Mouse (Mus musculus) small intestine, adult 2 months (tissue): ENCODE measurements around the gene Ints4.
A peak's percentile ranks its signal among the peaks of the same experiment; 100 is the strongest.

Source experiments
- CTCF ChIP-seq: fragments of 200-500 bp; IDR thresholded peaks from 2 replicates; pipeline ENCODE4 v1.5.1; 2012; ENCODE audit warnings: low read depth, mild to moderate bottlenecking, control low read depth, inconsistent platforms, low read length, moderate library complexity, mixed read lengths; ENCODE audit not compliant: insufficient replicate concordance, insufficient read length; ENCODE audit errors: extremely low read depth
- POLR2A ChIP-seq: fragments of 200-500 bp; IDR thresholded peaks from 2 replicates; pipeline ENCODE4 v1.6.1; 2012; ENCODE audit warnings: low read depth, mild to moderate bottlenecking, control low read depth, inconsistent platforms, low read length, moderate library complexity

DNA sequence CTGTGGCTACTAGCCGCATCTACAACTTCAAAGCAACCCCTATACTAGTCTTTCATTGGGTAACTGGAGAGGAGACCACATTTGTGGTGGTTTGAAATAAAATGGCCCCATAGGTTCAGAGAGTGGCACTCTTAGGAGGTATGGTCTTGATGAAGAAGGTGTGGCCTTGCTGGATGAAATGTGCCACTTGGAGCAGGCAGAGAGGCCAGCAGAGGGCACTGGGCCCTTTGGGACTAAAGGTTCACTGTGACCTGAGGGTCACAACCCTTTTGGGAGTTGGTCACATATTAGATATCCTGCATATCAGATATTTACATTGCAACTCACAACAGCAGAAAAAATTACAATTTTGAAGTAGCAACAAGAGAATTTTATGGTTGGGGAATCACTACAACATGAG, 89.6 kb downstream of the Ints4 start:
- TF ChIP-seq CTCF (peak; percentile 51; the same call in 1 of the 2 replicates), POLR2A (no peak)
